Comparison of ENCODE assay signal across 8 mouse cellular contexts in genomic region chr14:50869889-50870804, GRCm38 (mm10). TPM values are rescaled to one million over a fixed set of nuclear protein-coding genes. Genes with fewer than 3 reads are reported as not detected.
A peak's percentile ranks its signal among the peaks of the same experiment; 100 is the strongest.
DNase-seq lines count a peak whose midpoint lies in the region; ATAC-seq lines count a peak whose summit lies in the region.

Gene Tep1, minus strand, starts transcription at chr14:50870560.

- peak; percentile 83 for DNase-seq in NIH3T3 (ENCODE audit: low read depth)
- DNase-seq in cerebellum, adult 9-10 months: peak; percentile 83
- DNase-seq in hindbrain, embryonic 10.5 days (ENCODE audit: low spot score): peak; percentile 77
- DNase-seq in layer of hippocampus, postnatal 10 days (ENCODE audit: low spot score in 2 of 2): peak; percentile 47 to 56
- DNase-seq in lung, postnatal 10 days: peak; percentile 86
- peak; percentile 62 for DNase-seq in ovary, postnatal 14 days (ENCODE audit: low spot score)
- peak; percentile 31 to 49 for DNase-seq in thymus, postnatal 10 days (ENCODE audit: low spot score in 2 of 2)

- peak within 1 kb of the TSS; percentile 88 for H3K27ac ChIP-seq in hindbrain, embryonic 10.5 days

- no peaks in the 10 kb centered on the region for H3K27me3 ChIP-seq in hindbrain, embryonic 10.5 days (ENCODE audit: insufficient read depth, poor library complexity, severe bottlenecking)

- peaks cover 12% of the 10 kb centered on the region for H3K4me1 ChIP-seq in hindbrain, embryonic 10.5 days (replicated peaks)

- 7% methylated on average over 32 of the region's 32 CpGs for WGBS in hindbrain, embryonic 10.5 days

- peak; percentile 95 for ATAC-seq in frontal cortex, adult (ENCODE audit: low TSS enrichment)

- peak within 1 kb of the TSS; percentile 68 for H3K4me3 ChIP-seq in hindbrain, embryonic 10.5 days

- H3K9me3 ChIP-seq in hindbrain, embryonic 10.5 days: no peaks in the 10 kb centered on the region

- H3K36me3 ChIP-seq in hindbrain, embryonic 10.5 days: no peaks in the 10 kb centered on the region

RNA-seq across cellular contexts. Expression of gene Tep1, which starts in this region (rescaled TPM):
- polyA plus RNA-seq in hindbrain, embryonic 10.5 days (2016; fragmentation: Nextera tagmentation; extraction: Ambion mirVana): 6.0 and 6.2 TPM in 2 replicates
- total RNA-seq in layer of hippocampus, postnatal 10 days (2021): 1 to 10 TPM; 4.4 to 4.8 TPM

Comparison
In these comparisons a context has a peak if more than half of its experiments do, and no peak if none do; other contexts are left out.
1. Peak in every context shown above with its lines: DNase-seq, ATAC-seq, H3K4me3 ChIP-seq and H3K27ac ChIP-seq.